Mouse (Mus musculus) small intestine, adult 2 months (tissue): Measurements from ENCODE around the gene Mnt. TPM values are rescaled to one million over a fixed set of nuclear protein-coding genes. Genes with fewer than 3 reads are reported as not detected.

Experiments used
- H3K27ac ChIP-seq: fragments of 200-500 bp; 2 replicates; pipeline ENCODE4 v1.5.1; 2012; ENCODE audit warnings: low read depth, low read length, control low read depth, inconsistent platforms; ENCODE audit not compliant: insufficient read depth
- H3K27me3 ChIP-seq: fragments of 200-500 bp; 2 replicates; pipeline ENCODE4 v1.6.1; 2012; ENCODE audit warnings: mild to moderate bottlenecking, moderate library complexity, low read length, inconsistent platforms; ENCODE audit not compliant: control insufficient read depth, insufficient read depth
- H3K36me3 ChIP-seq: fragments of 200-500 bp; 2 replicates; pipeline ENCODE4 v1.6.1; 2012; ENCODE audit warnings: mild to moderate bottlenecking, low read length, control low read depth, inconsistent platforms; ENCODE audit not compliant: control insufficient read depth, insufficient read depth
- H3K4me1 ChIP-seq: fragments of 200-500 bp; 2 replicates; pipeline ENCODE4 v1.6.1; 2012; ENCODE audit warnings: low read length, inconsistent platforms, mixed read lengths; ENCODE audit not compliant: control insufficient read depth, insufficient read depth, insufficient read length
- H3K4me3 ChIP-seq: fragments of 200-500 bp; 2 replicates; pipeline ENCODE4 v1.5.1; 2012; ENCODE audit warnings: low read depth, mild to moderate bottlenecking, control low read depth, inconsistent platforms, low read length, moderate library complexity
- CTCF ChIP-seq: fragments of 200-500 bp; IDR thresholded peaks from 2 replicates; pipeline ENCODE4 v1.5.1; 2012; ENCODE audit warnings: low read depth, mild to moderate bottlenecking, control low read depth, inconsistent platforms, low read length, moderate library complexity, mixed read lengths; ENCODE audit not compliant: insufficient replicate concordance, insufficient read length; ENCODE audit errors: extremely low read depth
- POLR2A ChIP-seq: fragments of 200-500 bp; IDR thresholded peaks from 2 replicates; pipeline ENCODE4 v1.6.1; 2012; ENCODE audit warnings: low read depth, mild to moderate bottlenecking, control low read depth, inconsistent platforms, low read length, moderate library complexity
- WGBS: fragments of 180-500 bp; shearing (Covaris S2); methylation state at CpG from one replicate; pipeline ENCODE4 v1.1.7; 2018; 5-methylcytosine and 5-hydroxymethylcytosine counted together
- polyA plus RNA-seq: library from polyadenylated mRNA; depleted of rRNA; stranded (reverse); fragments of >200 nt; gene quantifications from 2 replicates; pipeline ENCODE4 v1.2.3, GENCODE M21; 2012

Gene Mnt
- polyA plus RNA-seq, 1 experiment = 23.6 TPM

DNA sequence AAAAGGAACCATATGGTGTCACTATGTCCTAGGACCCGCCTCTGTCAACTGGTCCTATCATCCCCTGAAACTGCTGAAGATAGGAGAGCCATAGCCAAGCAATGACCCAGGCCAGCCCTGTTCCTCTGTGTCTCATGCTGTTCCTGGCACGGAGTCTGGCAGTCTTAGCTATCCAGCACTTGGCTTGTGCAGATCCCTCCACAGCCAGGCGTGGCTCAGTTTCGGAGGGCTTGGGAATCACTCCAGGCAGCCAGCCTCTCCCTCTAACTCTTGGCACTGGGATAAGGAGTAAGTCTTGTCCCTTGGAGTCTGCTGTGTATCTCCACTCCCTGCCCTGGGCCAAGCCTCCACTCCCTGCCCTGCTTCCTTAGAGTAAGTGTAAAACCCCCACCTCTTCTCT lies 35.9 kb downstream of the Mnt start:
- no peaks in the 10 kb centered on the region; the same call in 1 of the 2 replicates for H3K36me3 ChIP-seq
- peaks cover 11% of the 10 kb centered on the region for H3K4me1 ChIP-seq
- no peak overlapping the region for H3K4me3 ChIP-seq
- TF ChIP-seq POLR2A (no peak), CTCF (no peak)
- WGBS = 46% methylated on average over 4 of the region's 4 CpGs
- H3K27ac ChIP-seq = peak overlapping the region; percentile 29; the same call in 1 of the 2 replicates
- H3K27me3 ChIP-seq = no peaks in the 10 kb centered on the region

DNA sequence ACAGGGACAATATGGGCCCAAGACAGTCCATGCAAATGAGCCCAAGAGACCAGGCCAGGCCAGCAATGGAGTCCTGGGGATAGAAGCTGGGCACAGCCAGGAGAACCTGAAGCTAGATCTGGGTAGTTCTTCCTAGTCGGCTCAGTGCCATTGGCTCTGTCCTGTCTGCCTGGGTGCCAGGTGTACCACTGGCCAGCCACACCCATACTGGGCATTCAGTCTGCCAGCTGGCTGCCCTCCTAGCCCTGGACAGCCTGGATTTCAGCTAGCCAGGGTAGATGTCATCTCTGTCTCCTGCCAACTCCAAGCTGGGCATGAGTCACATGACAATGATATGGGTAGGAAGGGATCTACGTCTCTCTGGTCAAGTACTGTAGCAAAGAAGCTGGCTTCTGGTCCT lies 36.5 kb downstream of the Mnt start:
- no peak overlapping the region for H3K4me3 ChIP-seq
- 42% methylated on average over 2 of the region's 2 CpGs for WGBS
- no peak for TF ChIP-seq POLR2A
- TF ChIP-seq CTCF = no peak
- no peak overlapping the region for H3K27ac ChIP-seq
- H3K4me1 ChIP-seq = peaks cover 11% of the 10 kb centered on the region
- no peaks in the 10 kb centered on the region for H3K27me3 ChIP-seq
- H3K36me3 ChIP-seq = no peaks in the 10 kb centered on the region; the same call in 1 of the 2 replicates

DNA sequence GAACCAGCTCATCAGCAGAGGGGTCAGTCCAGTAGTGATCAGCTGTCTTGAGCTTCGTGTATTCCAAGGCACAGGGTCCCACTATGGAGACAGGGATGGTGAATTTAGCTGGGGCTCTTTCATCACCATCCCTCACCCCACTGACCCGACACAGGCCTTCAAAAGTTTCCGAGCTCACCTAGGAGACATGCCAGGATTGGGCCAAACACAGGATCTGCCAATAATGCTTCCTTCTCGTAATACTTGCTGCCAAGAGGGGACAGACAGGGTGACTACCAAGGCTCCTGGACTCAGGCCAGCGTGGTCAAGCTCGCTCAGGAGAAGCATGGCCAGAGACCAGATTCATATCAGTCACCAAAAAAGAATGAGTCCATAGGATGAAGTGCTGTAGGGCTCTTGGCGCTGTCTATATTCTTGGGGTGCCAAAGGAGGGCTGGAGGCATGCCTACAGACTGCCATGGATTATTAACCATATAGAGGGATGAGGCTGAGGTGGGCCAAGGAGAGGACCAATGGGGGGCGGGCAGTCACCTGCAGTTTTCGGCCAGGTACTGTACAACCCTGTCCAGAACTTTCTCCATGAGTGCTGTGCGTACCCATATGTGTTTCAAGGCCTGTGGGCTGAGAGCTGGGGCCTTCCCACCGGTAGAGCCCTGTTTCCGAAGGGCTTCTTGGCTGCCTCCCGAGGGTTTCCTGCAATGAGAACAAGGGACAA lies 37.5 kb downstream of the Mnt start:
- no peak overlapping the region for H3K4me3 ChIP-seq
- 92% methylated on average over 13 of the region's 13 CpGs for WGBS
- TF ChIP-seq CTCF (no peak), POLR2A (no peak)
- H3K4me1 ChIP-seq = peaks cover 11% of the 10 kb centered on the region
- no peaks in the 10 kb centered on the region; the same call in 1 of the 2 replicates for H3K36me3 ChIP-seq
- H3K27ac ChIP-seq = no peak overlapping the region
- H3K27me3 ChIP-seq = no peaks in the 10 kb centered on the region

DNA sequence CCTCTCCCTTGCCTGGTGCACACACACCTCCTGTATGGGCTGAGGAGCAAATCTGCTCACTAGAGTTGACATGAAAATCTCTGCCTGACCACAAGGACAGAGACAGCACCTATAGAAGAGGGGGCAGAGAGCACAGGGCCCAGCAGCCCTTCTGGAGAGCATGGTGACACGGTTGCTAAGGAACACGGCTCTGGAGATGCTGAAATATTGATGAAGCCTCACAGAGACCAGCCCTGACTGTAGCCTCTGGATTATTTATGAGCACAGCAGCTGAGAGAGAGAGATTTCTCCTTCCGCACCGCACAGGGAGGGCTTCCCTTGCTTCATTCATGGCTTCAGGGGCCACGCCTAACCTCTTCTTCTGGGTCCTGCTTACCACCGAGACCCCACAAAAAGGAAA lies 38.9 kb downstream of the Mnt start:
- 89% methylated on average over 6 of the region's 6 CpGs for WGBS
- Histone ChIP-seq H3K27me3 (no peaks in the 10 kb centered on the region), H3K4me3 (no peak overlapping the region), H3K36me3 (no peaks in the 10 kb centered on the region; the same call in 1 of the 2 replicates), H3K27ac (no peak overlapping the region), H3K4me1 (peaks cover 11% of the 10 kb centered on the region)
- TF ChIP-seq CTCF (no peak), POLR2A (no peak)

DNA sequence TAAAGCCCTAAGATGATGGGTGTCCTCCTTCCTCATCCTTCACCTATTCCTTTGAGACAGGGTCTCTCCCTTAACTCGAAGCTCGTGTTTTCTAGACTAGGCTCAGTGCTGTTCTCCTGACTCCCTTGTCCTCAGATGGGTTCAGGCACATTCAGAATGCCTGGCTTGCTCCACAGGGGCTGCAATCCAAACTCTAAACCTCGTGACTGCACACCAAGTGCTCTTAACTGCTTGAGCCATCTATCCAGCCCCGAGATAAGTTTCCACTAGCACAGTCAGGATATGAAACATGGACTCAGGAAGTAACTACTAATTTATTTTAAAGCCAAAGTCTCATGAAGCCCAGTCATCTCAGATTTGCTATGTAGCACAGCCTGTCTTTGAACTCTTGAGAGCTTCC lies 39.8 kb downstream of the Mnt start:
- H3K27ac ChIP-seq = no peak overlapping the region

DNA sequence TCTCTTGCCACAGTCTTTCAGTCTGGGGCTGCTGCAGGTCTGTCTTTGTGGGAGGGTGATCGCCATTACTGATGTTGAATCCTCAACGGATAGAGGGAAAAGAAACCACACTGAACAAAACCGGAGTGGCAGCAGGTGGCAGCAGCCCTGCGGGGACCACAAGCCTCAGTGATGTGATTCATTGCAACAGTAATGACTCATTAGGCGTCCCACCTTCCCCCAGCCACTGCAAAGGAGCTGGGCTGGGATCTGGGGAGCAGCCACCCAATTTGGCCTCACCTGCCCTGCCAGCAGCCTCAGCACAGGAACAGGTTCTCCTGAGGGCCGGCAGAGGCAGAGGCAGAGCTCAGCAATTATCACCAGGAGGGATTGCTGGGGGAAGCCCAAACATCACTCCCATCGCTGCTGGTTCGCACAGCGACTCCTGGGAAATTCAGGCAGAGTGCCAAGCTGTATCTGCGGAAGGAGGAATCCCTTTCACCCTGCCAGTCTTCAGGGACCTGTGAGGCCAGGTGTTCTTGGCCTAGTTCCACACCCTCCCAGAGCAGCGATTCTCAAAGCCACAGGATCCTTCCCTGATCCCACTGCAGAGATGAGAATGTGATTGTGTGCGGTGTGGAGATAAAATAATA lies 40.4 kb downstream of the Mnt start:
- no peak for TF ChIP-seq CTCF
- TF ChIP-seq POLR2A = no peak
- Histone ChIP-seq H3K36me3 (no peaks in the 10 kb centered on the region; the same call in 1 of the 2 replicates), H3K4me1 (peaks cover 11% of the 10 kb centered on the region), H3K27ac (no peak overlapping the region; the same call in 1 of the 2 replicates), H3K27me3 (no peaks in the 10 kb centered on the region), H3K4me3 (no peak overlapping the region)
- WGBS = 19% methylated on average over 12 of the region's 12 CpGs

More for the DNA sequence above, 39.8 kb downstream of the Mnt start:
- H3K4me3 ChIP-seq = no peak overlapping the region
- TF ChIP-seq CTCF (no peak), POLR2A (no peak)
- 54% methylated on average over 4 of the region's 4 CpGs for WGBS
- H3K4me1 ChIP-seq = peaks cover 11% of the 10 kb centered on the region
- no peaks in the 10 kb centered on the region; the same call in 1 of the 2 replicates for H3K36me3 ChIP-seq
- H3K27me3 ChIP-seq = no peaks in the 10 kb centered on the region

DNA sequence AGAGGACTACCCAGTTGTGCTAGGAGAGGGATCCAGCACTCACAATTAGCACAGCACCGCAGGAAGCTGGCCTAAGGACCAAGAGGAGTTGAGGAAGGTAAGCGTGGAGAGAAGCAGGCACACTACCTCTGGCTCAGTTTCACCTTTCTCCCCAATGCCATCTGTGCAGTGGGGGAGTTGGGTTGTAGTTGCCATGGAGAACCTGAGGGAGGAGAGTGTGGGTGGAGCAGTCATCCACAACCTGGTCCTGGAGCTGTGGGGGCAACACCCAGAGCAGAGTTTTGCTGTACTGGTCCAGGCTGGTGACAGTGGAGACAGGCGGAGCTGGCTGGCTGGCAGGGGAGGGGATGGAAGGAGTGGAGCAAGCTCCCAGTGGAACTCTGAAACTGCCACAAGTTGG lies 43.9 kb downstream of the Mnt start:
- no peak for TF ChIP-seq CTCF
- no peak for TF ChIP-seq POLR2A
- Histone ChIP-seq H3K27me3 (no peaks in the 10 kb centered on the region), H3K4me3 (no peak overlapping the region), H3K36me3 (no peaks in the 10 kb centered on the region), H3K4me1 (peaks cover 4% of the 10 kb centered on the region; the same call in 1 of the 2 replicates), H3K27ac (no peak overlapping the region)
- WGBS = 84% methylated on average over 3 of the region's 3 CpGs
